Mouse (Mus musculus) mesoderm, embryonic 11.5 days (tissue): ENCODE results near the gene Hmgb1.

Experiments used
- DNase-seq: peaks from one replicate; pipeline ENCODE4 v3.0.0-alpha.2; 2012; ENCODE audit warnings: low read depth, low spot score

The Hmgb1 gene

GRCm38 (mm10) chr5:149021120-149021519, 163.2 kb downstream of the Hmgb1 start:
- no peak for DNase-seq

GRCm38 (mm10) chr5:149020681-149021062, 163.6 kb downstream of the Hmgb1 start:
- DNase-seq, result no peak

GRCm38 (mm10) chr5:149020059-149020680, 164.1 kb downstream of the Hmgb1 start:
- DNase-seq, result no peak

- DNase-seq, result no peak
Measured at GRCm38 (mm10) chr5:149017666-149018415, 166.4 kb downstream of the Hmgb1 start.

- DNase-seq, result no peak
Measured at GRCm38 (mm10) chr5:149017181-149017580, 167.1 kb downstream of the Hmgb1 start.

GRCm38 (mm10) chr5:149016261-149016660, 168.0 kb downstream of the Hmgb1 start:
- no peak for DNase-seq

DNA sequence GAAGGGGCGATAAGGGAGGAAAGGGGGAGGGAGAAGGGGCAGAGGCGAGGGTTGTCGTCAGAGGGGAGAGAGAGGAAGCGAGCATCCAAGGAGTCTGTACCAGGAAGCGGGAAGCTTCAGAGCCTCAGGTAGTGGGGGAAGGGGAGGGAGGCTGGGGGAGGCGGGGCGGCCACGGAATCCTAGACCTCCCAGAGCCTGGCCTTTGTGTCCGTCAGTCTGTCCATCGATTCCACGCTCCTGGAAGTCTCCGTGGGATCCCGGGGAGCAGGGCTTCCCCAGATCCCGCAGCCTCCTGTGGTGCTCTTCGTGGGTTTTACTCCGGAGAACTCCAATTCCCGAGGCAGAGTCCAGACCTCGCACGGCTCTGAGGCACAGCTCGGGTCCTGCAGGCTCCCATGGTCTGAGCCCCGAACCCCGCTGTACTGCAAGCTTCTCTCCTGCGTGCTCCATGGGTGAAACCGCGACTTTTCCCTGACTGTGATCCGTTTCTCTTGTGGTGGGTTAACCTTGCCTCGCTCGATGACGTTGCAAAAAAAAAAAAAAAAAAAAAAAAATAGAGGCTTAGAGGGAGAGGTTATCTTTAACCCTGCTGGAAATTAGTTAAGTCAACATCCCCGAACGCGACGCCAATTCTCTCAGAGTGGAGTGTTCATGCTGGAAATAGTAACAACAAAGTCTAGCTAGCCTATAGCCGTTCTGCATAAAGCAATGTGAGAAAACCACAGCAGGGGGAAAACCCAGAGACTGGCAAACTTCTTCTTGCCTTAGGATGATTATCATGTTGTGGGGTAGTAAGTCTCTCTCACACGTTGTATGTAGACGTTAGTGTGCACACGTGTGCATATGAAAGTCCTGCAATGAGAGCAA, 168.7 kb downstream of the Hmgb1 start:
- peak; percentile 43 for DNase-seq

DNA sequence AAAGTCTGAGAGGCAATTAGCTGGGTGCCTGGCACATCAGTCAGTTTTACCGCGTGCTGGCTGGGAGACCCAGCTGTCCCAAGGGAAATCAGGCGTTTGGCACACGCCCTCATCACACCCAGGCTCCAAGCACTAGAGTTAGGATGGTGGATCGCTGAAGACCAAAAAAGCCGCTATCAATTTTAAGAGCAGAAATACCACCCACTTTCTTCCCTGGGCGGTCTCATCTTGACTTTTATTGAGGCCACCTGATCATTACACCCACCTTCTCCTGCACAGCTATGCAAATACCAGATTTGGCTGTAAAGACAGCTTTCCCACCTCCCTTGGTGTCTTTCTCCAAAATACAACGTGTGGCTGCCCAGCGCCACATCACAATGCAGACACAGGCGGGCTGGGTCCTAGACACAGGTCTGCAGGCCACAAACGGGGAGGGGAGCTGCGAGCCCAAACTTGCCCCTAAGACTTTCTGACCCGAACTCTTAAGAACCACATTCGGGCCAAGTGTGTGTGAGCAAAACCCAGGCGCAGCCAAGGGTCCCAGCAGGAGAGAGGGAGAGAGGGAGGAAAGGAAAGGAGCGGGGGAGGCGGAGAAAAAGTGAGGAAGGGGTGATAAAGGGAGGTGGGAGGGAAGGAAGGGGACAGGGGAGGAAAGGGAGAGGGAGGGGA, 169.6 kb downstream of the Hmgb1 start:
- DNase-seq, result no peak

- DNase-seq, result no peak
Measured at GRCm38 (mm10) chr5:149013817-149014508, 170.3 kb downstream of the Hmgb1 start.

GRCm38 (mm10) chr5:149009111-149009510, 175.2 kb downstream of the Hmgb1 start:
- DNase-seq, result no peak

DNA sequence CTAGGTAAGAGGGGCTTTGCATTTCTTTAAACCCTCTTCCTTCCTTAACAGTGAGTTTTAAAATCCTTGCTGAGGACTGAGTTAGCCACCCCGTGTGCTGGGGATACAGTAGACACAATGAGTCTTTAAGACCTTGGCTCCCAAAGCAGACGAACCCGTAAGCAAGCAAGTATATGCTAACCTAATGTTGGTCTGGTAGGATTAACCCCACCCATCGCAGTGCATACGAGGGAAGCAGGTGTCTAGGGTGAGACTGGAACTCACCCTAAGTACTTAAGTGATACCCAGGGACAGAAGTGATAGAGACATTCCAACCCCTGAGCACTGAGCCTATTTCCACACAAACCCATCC, 177.0 kb downstream of the Hmgb1 start:
- no peak for DNase-seq

DNA sequence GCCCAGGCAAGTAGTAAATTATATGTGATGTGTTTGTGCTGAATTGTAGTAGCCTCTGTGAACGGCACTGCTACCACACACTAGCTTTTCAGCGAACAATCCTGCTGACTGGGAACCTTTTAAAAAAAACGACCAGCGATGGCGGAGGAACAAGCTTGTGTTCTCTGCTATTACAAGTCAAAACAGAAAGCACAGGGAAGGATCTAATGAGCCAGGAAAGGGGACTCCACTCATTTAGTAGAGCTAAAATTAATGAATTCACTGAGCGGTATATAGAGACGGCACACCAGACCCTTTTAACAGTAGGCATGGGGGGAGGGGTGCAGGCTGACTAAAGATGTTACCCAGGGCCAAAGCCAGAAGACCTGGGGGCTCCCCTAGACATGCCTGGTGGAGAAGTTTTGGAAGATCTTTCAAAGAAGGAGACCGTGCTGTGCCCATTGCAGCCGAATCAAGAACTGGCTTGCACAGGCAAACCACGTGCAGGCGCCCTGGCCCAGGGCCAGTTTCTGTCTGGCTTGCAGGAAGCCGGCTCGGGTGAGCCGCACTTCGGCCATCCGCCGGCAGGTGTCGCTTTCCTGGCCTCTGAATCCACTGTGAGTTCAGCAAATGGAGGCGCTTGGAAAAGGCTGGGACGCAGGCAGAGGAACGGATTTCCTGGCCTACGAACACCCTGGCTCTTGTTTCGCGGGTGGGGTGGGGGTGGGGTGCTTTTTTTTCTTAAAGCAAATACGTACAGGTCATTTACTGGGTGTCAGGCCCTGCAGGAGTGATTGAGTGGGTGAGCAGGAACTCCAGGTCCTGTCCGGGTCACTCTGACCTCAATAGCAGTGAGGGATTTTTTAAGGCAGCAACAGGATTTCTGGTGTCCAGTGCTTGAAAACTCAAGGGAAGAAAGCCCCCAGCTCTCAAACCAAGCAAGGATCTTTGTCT, 177.7 kb downstream of the Hmgb1 start:
- DNase-seq, result peak; percentile 97

GRCm38 (mm10) chr5:149005701-149006361, 178.5 kb downstream of the Hmgb1 start:
- DNase-seq, result no peak

DNA sequence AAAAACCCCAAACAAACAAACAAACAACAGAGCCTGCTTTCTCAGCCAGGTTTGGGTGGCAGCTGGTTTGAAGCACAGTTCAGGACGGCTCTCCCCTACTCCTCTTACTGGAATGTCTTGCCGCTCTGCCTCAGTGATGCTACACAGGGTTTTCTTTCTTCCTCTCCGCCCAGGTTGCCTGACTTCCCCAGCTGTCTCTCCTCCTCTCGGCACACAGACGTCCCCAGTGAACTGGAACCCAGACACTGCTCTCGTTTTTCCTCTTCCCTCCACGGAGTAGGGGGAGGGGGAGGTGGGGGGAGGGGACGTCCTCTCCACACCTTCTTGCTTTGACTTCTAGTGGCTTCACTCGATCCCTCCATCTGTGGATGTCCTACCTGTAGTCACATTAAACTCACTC, 179.2 kb downstream of the Hmgb1 start:
- no peak for DNase-seq

- no peak for DNase-seq
Measured at GRCm38 (mm10) chr5:149003137-149003536, 181.2 kb downstream of the Hmgb1 start.

GRCm38 (mm10) chr5:149002803-149003115, 181.5 kb downstream of the Hmgb1 start:
- no peak for DNase-seq

- no peak for DNase-seq
Measured at GRCm38 (mm10) chr5:149002034-149002802, 182.1 kb downstream of the Hmgb1 start.

DNA sequence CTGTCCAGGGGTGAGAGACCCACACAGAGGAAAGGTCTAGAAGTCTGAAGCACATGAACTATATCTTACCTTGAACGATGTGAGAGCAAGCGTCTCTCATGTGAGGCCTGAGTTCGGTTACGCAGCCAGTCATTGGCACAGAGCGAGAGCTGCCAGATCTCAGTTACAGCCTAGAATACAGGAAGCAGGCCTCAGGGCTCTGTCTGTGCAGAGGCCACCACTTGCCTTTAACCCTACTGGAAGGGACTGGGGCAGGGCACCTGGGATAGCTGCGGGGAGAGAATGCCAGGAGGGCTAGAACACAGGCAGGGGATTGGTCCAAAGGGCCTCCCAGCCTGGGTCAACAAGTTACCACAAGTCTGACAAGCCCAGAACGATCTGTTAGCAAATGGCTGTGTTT, 184.5 kb downstream of the Hmgb1 start:
- no peak for DNase-seq

DNA sequence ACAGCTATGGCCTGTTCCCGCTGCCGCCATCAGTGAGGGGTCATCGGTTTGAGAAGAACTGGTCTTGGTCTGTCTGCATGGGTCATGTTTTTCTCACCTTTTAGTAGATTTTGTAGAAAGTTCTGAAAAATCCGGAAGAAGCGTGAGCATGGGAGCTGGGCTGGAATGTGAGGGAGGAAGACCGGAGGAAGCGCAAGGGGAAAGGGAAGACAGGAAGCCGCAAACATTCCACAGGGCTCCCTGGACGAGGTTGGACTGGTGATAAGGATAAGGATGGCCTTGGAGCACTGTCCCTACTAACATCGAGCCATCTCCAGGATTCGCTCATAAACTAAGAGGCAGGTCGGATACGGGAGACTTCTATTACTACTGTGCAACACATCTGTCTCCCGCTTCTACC, 185.8 kb downstream of the Hmgb1 start:
- DNase-seq, result no peak
